Mouse (Mus musculus): ENCODE measurements around the gene Dab2ip.

GRCm38 (mm10) chr2:35720550-35720949, 162.5 kb downstream of the Dab2ip start:
- TF ChIP-seq GATA1 (IDR thresholded peaks at IDR 0.05; ENCODE audit: borderline replicate concordance, low read length) (no peak), CTCF (IDR thresholded peaks at IDR 0.05; ENCODE audit: low read depth, low read length) (no peak), GATA2 (IDR thresholded peaks at IDR 0.05; ENCODE audit: borderline replicate concordance, low read depth, low read length) (no peak)

Data from G1E (cell line).